Mouse (Mus musculus): ENCODE measurements around the gene Tent2. TPM values are rescaled to one million over a fixed set of nuclear protein-coding genes. Genes with fewer than 3 reads are reported as not detected.

Gene Tent2
- total RNA-seq, 2 experiments from 2014 or later, result 11.9 to 13.9 TPM

Other genes with a start within 250 kb of the Tent2 start
- 100 to 1,000 TPM; 507 to 599 TPM for gene Cmya5, start 47.7 kb downstream of the Tent2 start, total RNA-seq (2021)
- gene Homer1, start 107.2 kb upstream of the Tent2 start, total RNA-seq (2021), result 10 to 100 TPM; 63.0 to 65.1 TPM

Measured in gastrocnemius, postnatal 14 days (tissue).